Mouse (Mus musculus) 3T3-L1 (cell line): Measurements from ENCODE around the gene Ly6g6e.
"Not testable (repeated sequence)": the region's sequence is repeated elsewhere in the genome, so short reads cannot be mapped to it uniquely, and the experiment has no call there.

ENCODE experiments used
- DNase-seq: peaks from one replicate; pipeline ENCODE4 v3.0.0-alpha.2; 2015; ENCODE audit warnings: low read depth, low spot score

The Ly6g6e gene

DNA sequence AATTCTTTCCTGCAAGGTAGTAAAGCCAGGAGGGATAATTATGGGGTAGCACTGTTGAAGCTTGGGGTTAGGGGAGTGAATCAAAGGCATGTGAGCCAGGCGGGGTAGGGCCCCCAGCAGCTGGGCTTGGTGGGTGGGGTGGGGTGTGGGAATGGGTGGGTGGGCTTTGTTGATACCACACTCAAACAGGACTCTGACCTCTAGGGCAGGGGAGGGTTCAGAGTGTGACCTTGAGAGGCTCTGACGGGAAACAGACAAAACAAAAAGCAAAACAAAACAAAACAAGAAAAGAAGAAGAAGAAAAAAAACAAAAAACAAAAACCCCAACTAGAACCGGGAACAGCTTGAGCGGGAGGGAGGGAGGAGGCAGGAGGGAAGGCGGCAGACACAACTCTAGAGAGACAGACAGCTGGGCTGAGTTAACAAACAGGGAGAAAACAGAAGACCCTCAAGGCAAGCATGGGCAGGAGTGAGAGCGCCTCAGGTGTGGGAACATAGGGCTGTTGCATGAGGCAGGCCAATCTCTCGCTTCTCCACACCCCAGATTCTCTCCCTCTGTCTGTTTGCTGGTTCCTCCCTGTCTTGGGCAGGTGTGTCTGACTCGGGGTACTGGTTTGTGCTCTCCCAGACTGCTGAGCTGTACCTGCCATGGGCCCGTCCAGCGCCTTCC lies at the start of gene Ly6g6e:
TSS of gene Ly6g6e (plus strand) at position 396 of the 670 bp plus-strand sequence.
- no peak for DNase-seq

DNA sequence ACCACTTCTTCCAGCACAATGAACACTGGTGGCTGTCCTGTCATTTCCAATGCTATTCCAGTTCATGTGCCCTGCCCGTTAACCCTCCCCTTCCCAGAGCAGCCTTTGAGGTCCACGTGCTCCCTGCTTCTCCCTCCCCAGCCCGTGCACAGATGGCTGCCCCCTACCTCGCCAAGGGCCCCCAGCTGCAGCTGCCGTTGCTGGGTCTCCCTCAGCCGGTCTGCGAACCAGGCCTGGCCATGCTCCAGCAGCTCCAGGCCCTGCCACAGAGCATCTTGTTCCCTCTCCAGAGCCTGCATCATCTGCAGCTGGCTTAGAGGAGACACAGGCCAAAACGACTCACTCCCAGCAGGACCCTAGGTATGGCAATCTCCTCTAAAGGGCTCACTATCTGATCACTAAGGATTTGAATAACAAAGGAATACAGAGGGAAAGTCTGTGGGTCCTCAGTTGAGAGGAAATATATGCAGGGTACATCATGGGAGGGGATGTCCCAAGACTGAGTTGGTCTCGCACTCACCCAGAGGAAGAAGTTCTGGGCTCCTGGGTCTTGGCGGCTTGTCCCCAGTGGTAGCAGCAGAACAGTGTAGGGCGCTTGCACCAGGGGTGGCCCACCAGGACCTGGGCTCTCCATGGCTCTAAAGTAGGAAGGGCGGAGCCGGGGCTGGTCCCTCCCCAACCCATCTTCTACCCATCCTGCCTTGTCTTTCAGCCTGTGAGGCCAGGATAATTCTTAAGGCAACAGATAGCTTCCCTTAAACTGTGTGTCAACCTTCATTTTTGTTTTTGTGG lies 49.2 kb upstream of the Ly6g6e start, which contains the start of gene Sapcd1:
TSS of gene Sapcd1 (minus strand) at position 740 of the 792 bp plus-strand sequence.
- no peak for DNase-seq

DNA sequence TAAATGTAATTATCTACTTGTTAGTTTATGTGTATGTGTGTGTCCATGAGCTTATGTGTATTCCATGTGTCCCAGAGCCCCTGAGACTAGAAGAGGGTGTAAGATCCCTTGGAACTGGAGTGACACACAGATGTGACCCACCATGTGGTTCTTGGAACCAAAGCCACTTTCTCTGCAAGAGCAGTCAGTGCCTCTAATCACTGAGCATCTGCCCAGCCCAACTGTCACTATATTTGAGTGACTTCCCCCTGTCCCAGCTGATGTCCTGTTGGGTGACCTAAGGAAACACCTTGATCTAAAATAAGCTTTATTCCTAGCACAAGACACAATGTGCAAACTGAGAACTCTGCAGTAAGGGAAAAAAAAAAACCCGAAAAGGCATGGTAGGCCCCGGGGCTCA lies 48.4 kb upstream of the Ly6g6e start:
- no peak for DNase-seq

DNA sequence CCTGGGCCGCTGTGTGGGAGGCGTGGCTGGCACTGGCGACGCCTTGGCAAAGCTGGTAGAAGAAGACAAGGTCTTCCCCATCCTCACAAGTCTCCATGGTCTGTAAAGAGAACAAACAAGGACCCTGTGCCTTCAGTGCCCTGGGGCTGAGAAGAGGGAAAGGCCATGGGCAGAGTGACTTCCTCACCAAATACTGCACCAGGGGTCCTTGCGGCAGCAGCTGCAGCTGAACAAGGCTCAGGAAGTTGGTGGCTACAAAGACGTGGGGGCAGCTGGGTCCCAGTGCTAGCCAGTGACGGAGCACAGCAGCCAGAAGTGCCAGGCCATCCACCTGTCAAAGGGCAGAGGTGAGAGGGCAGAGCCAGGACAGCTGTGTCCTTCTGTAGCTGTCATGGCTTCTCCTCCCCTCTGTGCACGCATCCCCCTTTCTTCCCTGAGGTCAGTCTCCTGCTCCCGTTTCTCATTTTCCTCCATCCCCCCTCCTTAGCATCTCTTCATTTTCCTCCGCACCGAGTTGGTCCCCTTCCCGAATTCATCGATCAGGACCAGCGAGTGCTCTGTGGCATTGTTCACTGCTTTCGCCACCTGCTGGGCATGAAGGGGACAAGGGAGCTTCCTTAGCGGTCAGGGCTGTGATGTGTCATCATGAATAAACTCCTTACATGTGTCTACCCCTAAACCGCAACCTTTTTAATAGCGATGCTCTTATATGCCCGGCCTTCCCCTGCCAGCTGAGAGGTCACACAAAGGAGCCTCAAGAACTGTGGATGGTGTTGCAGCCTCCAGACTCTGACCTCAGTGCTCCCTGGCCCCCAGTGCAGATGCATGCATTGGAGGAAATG lies 46.8 kb upstream of the Ly6g6e start:
- no peak for DNase-seq

DNA sequence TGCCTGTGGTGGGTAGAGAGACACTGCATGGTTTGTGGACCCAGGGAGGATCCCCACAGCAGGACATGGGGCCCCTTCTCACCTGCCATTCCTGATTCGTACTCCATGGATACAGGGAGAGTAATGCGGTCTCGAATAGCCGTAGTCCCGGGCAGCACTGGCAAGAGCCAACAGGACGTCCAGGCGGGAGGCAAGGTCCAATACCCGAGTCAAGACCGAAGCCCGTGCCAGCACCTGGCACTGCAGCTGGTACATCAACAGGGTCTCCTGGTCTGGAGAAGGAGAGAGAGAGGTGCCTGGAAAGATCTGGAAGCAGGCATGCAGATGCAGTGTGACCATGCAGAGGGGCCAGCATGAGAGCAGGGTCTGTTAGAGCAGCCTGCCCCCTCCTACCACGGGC lies 45.4 kb upstream of the Ly6g6e start:
- DNase-seq, result no peak

DNA sequence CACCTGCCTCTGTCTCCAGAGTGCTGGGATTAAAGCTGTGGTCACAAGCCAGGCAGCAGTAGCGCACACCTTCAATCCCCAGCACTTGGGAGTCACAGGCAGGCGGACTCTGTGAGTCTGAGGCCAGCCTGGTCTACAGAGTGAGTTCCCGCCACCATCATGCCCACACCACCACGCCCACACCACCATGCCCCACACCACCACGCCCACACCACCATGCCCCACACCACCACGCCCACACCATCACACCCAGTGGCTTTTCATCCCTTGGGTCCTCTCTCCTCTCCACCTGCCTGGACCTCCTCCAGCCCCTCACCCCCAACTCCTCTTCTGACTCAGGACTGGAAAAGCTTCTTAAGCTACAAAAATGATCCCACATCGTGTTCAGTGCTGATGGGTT lies 44.8 kb upstream of the Ly6g6e start:
- DNase-seq, result no peak

DNA sequence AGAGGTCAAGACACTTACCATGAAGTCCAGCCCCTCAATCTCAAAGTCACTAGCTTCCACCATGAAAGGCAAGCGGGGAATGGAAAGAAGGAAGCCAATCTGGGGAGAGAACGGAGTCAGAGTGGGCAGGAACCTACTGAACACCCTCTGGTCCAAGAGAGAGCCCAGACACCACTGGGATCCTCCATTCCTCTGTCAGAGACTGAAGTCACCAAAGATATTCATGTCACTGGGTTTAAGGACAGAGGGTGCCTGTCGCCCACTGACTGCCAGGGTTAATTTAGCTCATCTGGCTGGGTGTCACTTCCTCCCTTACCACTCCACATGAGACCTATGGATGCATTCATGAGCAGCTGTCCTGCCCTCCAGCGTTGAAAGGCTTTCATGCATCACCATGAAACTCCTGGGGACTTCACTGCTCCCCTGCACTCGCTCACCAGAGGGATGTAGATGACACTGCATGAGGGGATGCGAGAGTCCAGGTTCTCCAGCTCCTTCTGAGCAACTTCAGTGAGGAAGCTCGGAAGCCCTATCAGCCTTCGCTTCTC lies 44.3 kb upstream of the Ly6g6e start:
- no peak for DNase-seq

DNA sequence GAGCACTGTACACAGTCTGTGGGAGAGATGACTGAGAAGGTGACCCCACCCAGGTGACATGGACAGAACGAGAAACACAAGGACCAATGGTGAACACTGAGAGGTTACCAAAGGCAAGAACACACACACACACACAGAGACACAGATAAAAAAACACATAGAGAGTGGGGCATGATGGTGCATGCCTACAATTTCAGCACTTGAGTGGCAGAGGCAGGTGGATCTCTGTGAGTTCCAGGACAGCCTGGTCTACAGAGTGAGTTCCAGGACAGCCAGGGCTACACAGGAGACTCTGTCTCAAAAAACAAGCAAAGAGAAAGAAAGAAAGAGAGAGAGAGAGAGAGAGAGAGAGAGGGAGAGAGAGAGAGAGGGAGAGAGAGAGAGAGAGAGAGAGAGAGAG lies 43.0 kb upstream of the Ly6g6e start:
- not testable (repeated sequence) for DNase-seq

DNA sequence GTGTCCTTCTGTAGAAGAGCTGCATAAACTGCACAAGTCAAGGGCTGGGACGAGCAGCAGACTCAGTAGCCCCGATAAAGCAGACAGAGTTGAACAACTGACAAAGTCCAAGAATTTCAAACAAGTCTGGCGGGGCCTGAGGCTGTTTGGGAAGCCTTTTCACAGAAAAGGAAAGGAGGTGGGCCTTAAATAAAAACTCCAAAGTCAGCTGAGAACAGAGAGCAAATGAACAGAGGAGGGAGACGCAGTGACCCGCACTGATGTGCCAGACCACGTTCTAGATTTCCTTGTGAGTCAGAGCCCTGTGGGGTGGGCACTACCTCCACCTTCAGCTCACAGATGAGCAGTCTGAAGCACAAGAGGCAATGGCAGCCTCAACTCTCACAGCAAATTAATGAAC lies 41.8 kb upstream of the Ly6g6e start:
- DNase-seq, result no peak

DNA sequence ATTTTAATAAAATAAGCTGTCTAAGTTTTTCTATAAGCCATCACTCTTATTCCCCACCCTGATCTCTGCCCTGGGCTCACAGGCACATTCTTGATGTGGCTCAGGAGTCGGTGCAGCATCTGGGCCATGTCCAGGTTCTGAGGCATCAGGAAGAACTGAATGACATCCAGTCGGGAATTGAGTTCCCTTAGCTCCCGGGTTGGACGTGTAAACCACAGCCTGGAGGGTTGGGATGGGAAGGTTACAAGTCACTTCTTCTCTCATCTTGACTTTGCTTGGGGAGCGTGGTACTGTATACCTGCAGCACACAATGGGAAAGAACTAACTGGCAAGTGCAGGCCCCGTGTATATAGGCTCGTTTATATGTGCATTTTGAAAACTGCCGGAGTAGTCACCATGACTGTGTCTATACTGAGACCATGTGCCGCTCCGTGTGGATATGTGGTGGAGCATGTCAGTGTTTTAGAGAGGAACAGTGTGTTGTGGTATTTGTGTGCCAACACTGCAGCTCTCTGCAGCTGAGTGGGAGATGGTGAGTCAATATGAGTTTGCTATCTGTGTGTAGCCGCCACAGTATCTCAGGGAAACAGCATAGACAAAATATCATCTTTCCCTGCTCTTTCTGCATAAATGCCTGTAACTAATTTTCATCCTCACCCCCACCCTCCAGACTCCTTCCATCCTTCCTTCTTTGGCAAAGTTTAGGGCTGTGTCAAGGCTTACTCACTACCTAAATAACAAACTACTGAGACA lies 37.4 kb upstream of the Ly6g6e start:
- DNase-seq, result peak; percentile 91

DNA sequence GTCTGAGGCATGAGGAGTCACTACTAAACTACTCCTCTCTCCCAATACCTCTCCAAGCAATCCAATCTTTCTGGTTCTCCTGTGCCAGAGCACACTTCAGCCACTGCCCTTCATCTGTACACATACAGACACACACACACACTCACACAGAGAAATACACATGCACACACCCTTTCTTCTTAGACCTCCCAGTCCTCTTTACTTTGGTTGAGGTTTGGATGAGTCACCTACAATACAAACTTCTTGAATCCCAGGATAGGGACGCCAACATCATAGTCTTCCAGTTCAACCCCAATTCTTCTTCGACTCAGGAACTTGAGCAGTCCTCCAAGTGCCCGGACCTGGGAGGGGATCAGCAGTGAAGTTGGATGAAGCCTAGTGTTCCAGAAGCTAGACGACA lies 32.9 kb upstream of the Ly6g6e start:
- peak; percentile 60 for DNase-seq

DNA sequence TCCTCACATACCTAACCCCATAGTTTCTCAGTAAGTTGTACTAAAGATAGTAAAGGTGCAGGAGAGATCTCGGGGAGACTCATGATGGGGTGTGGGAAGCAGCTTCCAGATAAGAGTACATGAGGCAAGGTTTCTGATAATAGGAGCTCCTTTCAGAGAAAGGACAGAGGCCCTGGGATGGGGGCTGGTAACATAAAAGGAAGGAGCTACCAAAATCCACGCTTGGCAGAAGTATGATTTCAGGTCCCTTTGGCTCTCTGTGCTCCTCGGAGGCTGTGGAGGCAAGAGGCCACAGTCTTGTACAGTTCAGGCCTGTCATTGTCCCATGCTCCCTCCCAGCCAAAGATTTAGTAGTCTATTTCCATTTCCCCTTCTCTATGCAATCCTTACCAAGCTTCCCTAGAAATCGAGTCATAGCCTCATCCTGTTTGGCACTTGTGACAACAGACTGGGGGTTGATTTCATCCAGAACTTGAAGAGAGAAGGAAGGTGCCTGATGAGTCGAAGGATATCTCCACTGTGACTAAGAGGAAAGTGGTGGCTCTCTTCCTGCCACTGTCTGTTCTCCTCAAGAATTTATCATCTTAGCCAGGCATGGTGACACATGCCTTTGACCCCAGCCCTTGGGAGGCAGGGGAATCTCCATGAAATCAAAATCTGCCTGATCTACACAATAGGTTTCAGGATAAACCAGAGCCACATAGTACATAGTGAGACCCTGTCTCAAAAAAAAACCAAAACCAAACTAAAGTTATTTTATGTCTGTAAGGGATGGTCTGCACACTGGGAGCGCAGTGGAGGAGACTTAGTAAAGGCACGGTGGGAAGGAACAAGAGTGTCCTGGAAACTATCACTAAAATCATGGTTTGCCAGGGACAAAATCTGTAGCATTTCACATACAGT lies 31.5 kb upstream of the Ly6g6e start:
- DNase-seq, result peak; percentile 60

DNA sequence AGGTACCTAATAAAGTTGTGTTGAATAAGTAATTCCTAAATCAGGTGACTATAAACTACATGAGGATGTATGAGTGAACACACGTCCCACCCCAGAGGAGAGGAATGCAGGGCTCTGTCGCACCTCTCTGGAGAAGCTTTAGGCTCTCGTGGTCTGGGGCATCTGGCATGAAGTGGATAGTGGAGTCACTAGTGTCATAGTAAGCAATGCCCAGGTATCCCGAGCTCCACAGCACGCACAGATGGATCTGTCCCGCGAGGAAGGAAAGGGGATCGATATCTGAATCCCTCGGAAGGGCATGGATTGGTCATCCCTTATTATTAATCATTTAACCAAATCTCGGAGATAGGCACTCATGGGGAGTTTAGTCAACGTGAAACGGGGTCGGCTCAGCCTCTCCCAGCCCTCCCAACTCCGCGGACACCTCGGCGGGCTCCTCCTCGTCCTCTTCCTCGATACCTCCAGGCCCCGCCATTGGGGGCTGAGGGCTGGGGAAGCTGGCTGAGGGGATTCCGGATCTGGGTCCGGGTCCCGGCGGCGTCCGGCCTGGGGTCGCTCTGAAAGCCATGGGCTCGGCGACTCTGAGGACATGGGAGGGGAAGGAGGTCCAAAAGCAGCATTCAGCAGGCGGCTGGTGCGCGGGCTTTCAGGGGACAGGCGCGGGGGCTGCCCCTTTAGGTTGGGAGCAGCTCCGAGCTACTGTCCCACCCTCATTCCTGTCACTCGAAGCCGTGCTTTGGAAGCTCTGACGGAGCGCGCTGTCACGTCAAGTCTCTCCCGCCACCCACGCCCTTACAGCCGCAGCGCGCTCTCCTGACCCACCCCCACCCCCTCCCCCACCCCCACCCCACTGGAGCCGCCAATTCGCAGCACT lies 30.7 kb upstream of the Ly6g6e start:
- no peak for DNase-seq

DNA sequence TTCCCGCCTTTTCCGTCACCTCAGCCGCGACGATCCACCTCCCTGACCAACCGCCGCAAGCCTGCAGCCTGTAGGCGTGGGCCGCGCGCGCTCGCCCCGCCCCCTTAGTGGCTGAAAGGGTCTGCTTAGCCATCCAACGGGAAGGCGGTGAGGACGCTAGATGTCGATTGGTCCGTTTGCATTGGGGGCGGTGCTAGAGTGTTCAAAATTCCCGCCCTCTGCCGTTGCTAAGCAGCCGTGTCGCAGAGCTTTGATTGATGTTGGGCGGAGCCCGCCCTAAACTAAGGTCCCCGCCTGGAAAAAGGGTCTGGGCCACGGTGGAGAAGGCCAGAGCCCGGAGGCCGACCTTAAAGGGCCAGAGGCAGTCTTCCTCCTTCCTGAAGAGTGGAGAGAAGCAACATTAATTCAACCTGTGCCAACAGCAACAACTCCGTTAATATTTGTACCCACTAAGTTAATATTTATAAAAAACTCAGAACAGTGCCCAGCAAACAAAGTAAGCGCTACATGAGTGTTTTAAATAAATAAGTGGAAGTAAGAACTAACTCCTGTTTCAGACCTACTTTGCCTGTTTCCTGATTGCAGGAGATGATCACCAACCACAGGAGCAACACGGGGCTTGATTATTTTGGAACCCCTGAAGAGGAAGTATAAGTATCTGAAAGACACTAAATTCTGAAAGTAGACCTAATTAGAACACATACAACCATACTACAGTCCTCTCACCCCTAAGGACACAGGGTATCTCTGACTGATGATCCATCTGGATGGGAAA lies 29.8 kb upstream of the Ly6g6e start, which contains the start of gene Msh5:
TSS of gene Msh5 (minus strand) at position 65 of the 775 bp plus-strand sequence.
- peak; percentile 97 for DNase-seq

DNA sequence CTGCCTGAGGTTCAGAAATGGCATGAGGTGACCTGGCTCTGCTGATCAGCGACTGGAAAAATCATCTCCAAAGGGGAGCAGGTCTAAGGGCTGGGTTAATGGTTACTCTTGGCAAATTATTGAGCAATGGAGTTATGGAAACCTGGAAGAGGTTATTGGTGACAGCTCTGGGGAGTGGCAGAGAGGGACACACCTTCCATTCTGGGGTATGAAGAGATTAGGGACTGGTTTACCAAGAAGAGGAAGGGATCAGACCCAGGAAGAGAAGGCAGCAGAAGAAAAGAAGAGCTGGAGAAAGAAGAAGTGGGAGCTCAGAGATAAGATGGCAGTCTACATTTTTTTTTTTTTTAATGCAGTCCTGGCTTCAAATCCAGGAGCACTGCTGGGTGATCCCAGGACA lies 29.0 kb upstream of the Ly6g6e start:
- DNase-seq, result no peak

DNA sequence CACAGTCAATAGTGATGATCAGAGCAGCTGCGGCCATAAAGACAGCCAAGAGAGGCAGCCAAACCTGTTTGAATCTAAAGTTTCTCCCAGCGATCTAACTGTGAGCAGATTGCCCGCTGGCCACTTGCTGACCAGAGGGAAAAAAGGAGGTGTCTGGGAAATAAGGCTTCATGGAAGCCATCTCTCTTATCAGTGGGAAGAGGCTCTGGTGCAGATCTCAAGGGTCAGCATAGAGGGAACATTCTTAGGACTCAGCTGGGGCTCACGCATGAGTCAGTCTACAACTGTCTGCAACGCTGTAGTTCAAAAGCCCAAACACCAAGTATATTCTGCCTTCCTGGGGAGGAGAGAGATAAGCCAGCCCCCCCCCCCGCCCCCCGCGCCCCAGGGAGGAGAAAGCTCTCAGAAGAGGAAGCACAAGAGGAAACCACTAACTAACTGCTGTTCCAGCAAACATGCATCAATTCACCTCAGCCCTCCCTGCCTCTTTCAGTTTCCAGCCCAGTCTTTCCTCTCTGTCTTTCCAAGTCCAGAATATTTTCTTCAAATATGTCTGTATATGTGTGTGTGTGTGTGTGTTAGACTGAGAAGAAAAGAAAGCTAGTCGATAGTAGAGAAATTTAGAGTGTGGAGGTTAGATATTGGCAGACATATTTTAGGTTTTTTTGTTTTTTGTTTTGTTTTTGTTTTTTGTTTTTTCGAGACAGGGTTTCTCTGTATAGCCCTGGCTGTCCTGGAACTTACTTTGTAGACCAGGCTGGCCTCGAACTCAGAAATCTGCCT lies 28.4 kb upstream of the Ly6g6e start:
- DNase-seq, result peak; percentile 68

DNA sequence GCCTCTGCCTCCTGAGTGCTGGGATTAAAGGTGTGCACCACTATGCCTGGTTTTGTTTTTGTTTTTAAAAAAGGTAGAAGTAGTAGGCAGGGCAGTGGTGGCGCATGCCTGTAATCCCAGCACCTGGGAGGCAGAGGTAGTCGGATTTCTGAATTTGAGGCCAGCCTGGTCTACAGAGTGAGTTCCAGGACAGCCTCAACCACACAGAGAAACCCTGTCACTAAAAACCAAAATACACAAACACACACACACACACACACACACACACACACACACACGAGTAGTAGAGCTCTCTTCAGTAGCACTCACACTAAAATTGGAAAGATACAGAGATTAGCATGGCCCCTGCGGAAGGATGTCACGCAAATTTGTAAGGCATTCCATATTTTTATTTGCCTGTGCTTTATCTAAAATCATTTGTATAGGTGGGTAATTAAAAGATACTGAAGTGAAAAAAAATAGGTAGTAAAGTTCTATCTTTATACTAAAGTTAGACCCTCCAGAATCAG lies 27.7 kb upstream of the Ly6g6e start:
- DNase-seq, result no peak
